Comparison of ENCODE assay signal across 8 mouse cellular contexts in the genomic region with DNA sequence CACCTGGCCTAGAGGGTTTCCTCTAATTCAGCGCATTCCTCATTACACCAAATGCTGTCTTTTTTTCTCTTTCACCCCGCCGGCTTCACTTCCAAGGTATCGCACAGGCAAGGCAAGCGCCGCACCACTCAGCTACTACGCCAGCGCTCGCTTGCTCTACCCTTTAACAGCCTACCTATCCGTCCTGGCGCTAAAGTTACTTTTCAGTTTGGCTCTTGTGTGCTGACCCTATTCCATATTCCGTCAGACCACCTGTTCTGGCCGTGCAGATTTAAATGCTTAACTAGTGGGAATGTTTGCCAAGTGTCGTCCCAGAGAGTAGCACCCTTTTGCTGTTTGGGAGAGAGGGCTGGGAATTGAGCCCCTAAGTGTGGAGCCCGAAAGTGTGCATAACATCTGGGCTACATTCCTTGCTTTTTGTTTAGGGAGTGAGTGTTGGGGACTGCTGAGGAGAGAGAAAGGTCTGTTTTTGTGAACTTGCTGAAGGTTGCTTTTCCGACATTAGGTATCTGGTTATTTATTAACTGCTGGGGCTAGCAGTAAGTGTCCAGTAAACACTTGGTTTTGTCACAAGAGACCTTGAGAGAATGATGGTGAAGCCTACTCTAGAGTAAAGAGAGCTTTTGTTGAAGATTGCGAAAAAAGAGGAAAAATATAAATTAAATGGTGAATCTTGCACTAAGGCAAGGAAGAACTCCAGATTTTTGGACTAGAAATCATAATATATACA. TPM values are rescaled to one million over a fixed set of nuclear protein-coding genes. Genes with fewer than 3 reads are reported as not detected.
DNase-seq lines count a peak whose midpoint lies in the region; ATAC-seq lines count a peak whose summit lies in the region.

No protein-coding gene starts in this region.

- H3K4me3 ChIP-seq in forebrain, embryonic 16.5 days (replicated peaks; ENCODE audit: low read length) = peak overlapping the region; percentile 58
- H3K4me3 ChIP-seq in kidney, embryonic 14.5 days (ENCODE audit: low read length) = peak overlapping the region; percentile 67
- peak overlapping the region; percentile 73 for H3K4me3 ChIP-seq in stomach, embryonic 14.5 days (ENCODE audit: low read depth, low read length)

- no peaks in the 10 kb centered on the region for H3K36me3 ChIP-seq in forebrain, embryonic 16.5 days (ENCODE audit: control insufficient read depth, insufficient read depth)
- no peaks in the 10 kb centered on the region for H3K36me3 ChIP-seq in kidney, embryonic 14.5 days (ENCODE audit: control insufficient read depth, insufficient read depth, low read length)
- no peaks in the 10 kb centered on the region for H3K36me3 ChIP-seq in stomach, embryonic 14.5 days (ENCODE audit: control insufficient read depth, insufficient read depth, low read length)

- H3K9me3 ChIP-seq in forebrain, embryonic 16.5 days (ENCODE audit: control insufficient read depth, low read length) = no peaks in the 10 kb centered on the region
- H3K9me3 ChIP-seq in kidney, embryonic 14.5 days (ENCODE audit: control insufficient read depth, low read length) = no peaks in the 10 kb centered on the region
- H3K9me3 ChIP-seq in stomach, embryonic 14.5 days (ENCODE audit: control insufficient read depth, low read depth, low read length) = no peaks in the 10 kb centered on the region

- H3K27ac ChIP-seq in forebrain, embryonic 16.5 days (ENCODE audit: low read length) = no peak overlapping the region
- no peak overlapping the region; the same call in 1 of the 2 replicates for H3K27ac ChIP-seq in kidney, embryonic 14.5 days (ENCODE audit: low read depth, low read length)
- H3K27ac ChIP-seq in stomach, embryonic 14.5 days (ENCODE audit: low read length) = peak overlapping the region; percentile 44; the same call in 1 of the 2 replicates

- no peaks in the 10 kb centered on the region for H3K27me3 ChIP-seq in forebrain, embryonic 16.5 days (replicated peaks; ENCODE audit: control insufficient read depth, insufficient read depth, low read length)
- H3K27me3 ChIP-seq in kidney, embryonic 14.5 days (ENCODE audit: control insufficient read depth, insufficient read depth, low read length) = no peaks in the 10 kb centered on the region
- H3K27me3 ChIP-seq in stomach, embryonic 14.5 days (ENCODE audit: control insufficient read depth, insufficient read depth, low read length) = no peaks in the 10 kb centered on the region

- peaks cover 17% of the 10 kb centered on the region for H3K4me1 ChIP-seq in forebrain, embryonic 16.5 days (replicated peaks; ENCODE audit: control insufficient read depth, insufficient read depth, low read length)
- H3K4me1 ChIP-seq in kidney, embryonic 14.5 days (ENCODE audit: control insufficient read depth, insufficient read depth, low read length) = peaks cover 3% of the 10 kb centered on the region; the same call in 1 of the 2 replicates
- H3K4me1 ChIP-seq in stomach, embryonic 14.5 days (ENCODE audit: control insufficient read depth, insufficient read depth, low read length) = peaks cover 12% of the 10 kb centered on the region

- peak overlapping the region; percentile 66 for H3K9ac ChIP-seq in forebrain, embryonic 16.5 days (replicated peaks; ENCODE audit: low read depth, low read length)
- H3K9ac ChIP-seq in kidney, embryonic 14.5 days (ENCODE audit: low read depth, low read length) = peak overlapping the region; percentile 63
- H3K9ac ChIP-seq in stomach, embryonic 14.5 days (replicated peaks; ENCODE audit: low read depth, low read length) = peak overlapping the region; percentile 63

- peak overlapping the region; percentile 86 for H3K4me2 ChIP-seq in forebrain, embryonic 16.5 days (ENCODE audit: low read length)
- peak overlapping the region; percentile 69 for H3K4me2 ChIP-seq in kidney, embryonic 14.5 days (replicated peaks; ENCODE audit: low read depth, low read length)
- H3K4me2 ChIP-seq in stomach, embryonic 14.5 days (replicated peaks; ENCODE audit: low read depth, low read length) = peak overlapping the region; percentile 92

- no peak for ATAC-seq in forebrain, embryonic 16.5 days
- no peak for ATAC-seq in kidney, embryonic 14.5 days (ENCODE audit: low FRiP score, low TSS enrichment)
- ATAC-seq in stomach, embryonic 14.5 days (ENCODE audit: insufficient number of reproducible peaks, insufficient read depth, low FRiP score, low read depth) = no peak

- 5% methylated on average over 17 of the region's 17 CpGs for WGBS in forebrain, embryonic 16.5 days
- 6% methylated on average over 17 of the region's 17 CpGs for whole genome bisulfite sequencing in kidney, embryonic 14.5 days
- WGBS in stomach, embryonic 14.5 days = 6% methylated on average over 17 of the region's 17 CpGs

- peak; percentile 5 to 28 for DNase-seq in B cell, adult 2 months
- DNase-seq in R1 (ENCODE audit: low read depth, low spot score) = peak; percentile 50
- DNase-seq in lung, postnatal 36 days = peak; percentile 59
- DNase-seq in frontal cortex, postnatal 14 days (ENCODE audit: low spot score in 2 of 2) = no peak
- no peak for DNase-seq in urinary bladder, adult 2 months (ENCODE audit: low spot score)

RNA-seq across cellular contexts. Expression of a gene that starts 1.2 kb away (rescaled TPM):
- polyA plus RNA-seq in forebrain, embryonic 16.5 days (2015; fragmentation: Nextera tagmentation; extraction: Ambion mirVana) = 47.8 and 51.0 TPM in 2 replicates
- polyA plus RNA-seq in kidney, embryonic 14.5 days (2014; fragmentation: Nextera tagmentation; extraction: Ambion mirVana) = 58.1 and 102 TPM in 2 replicates
- 76.7 and 82.0 TPM in 2 replicates for polyA plus RNA-seq in stomach, embryonic 14.5 days (2014; fragmentation: Nextera tagmentation; extraction: Ambion mirVana)
- polyA plus RNA-seq in urinary bladder, adult 2 months (2012; rRNA removed) = 28.9 and 31.0 TPM in 2 replicates

RNA-seq across cellular contexts. Expression of a gene that starts 9.7 kb away (rescaled TPM):
- not detected in 2 replicates for polyA plus RNA-seq in forebrain, embryonic 16.5 days (2015; fragmentation: Nextera tagmentation; extraction: Ambion mirVana)
- not detected in 2 replicates for polyA plus RNA-seq in kidney, embryonic 14.5 days (2014; fragmentation: Nextera tagmentation; extraction: Ambion mirVana)
- not detected in 2 replicates for polyA plus RNA-seq in stomach, embryonic 14.5 days (2014; fragmentation: Nextera tagmentation; extraction: Ambion mirVana)
- polyA plus RNA-seq in urinary bladder, adult 2 months (2012; rRNA removed) = not detected in 2 replicates

Comparison
In these comparisons a context has a peak if more than half of its experiments do, and no peak if none do; other contexts are left out.
1. DNase-seq: peak in B cell, adult 2 months (2 of 2), R1 (single experiment) and lung, postnatal 36 days (single experiment); none in frontal cortex, postnatal 14 days (0 of 2) and urinary bladder, adult 2 months (single experiment).
2. Peak in every context shown above with its lines, with median percentiles within 50 percentile points of each other: H3K4me2 ChIP-seq, H3K4me3 ChIP-seq and H3K9ac ChIP-seq.